Mouse (Mus musculus): ENCODE measurements around the gene Rgs9bp.

Gene Rgs9bp

GRCm38 (mm10) chr7:35530026-35530425 is 55.4 kb downstream of the Rgs9bp start:
- no peak for DNase-seq

Data from cerebellum, postnatal 10 days (tissue).